Mouse (Mus musculus): Measurements from ENCODE around the gene Exoc6b.

Exoc6b gene

GRCm38 (mm10) chr6:84584783-84585685 is 484.3 kb downstream of the Exoc6b start:
- DNase-seq (ENCODE audit: low read depth) = no peak

DNA sequence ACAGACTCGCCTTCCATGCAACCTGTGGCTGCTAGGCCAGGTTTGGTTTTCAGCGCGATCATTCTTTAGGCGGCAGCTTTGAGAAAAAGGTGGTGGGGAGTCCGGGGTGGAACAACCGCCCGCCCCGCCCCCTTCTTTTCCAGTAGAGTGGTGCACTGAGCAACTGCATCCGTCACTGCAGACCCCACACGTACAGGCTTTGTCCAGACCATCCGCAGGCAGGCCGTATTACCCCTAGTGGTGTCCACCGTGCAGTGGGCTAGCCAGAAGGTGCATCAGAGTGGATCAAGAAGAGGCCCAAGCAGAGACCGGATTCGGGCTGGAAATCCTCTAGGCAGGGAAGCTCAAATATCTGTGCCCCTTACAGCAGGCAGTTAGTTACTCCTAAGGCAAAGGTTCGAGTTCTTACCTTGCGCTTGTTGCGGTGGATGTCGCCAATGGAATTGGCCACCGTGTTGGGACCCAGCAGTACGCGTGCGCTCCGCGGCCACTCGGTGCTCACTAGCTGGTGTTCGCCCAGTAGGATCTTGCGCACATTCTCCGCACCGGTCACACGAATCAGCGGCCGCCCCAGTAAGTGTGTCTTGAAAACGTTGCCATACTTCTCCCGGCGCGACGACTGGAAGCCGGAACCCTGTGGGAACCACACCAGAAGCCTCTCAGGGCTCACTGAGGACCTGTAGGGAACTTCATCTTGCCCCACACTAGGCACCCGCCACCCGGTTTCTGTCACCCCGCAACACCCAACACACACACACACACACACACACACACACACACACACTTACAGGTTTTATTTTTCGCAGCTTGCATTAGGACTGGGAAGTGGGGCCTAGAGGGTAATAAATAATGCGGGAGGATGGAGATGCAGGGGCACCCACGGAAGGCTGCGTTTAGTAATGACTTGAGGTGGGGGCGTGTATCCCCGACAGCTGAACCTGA is 485.2 kb downstream of the Exoc6b start:
- DNase-seq (ENCODE audit: low read depth) = no peak

GRCm38 (mm10) chr6:84583371-84583770 is 485.9 kb downstream of the Exoc6b start:
- no peak for DNase-seq (ENCODE audit: low read depth)

DNA sequence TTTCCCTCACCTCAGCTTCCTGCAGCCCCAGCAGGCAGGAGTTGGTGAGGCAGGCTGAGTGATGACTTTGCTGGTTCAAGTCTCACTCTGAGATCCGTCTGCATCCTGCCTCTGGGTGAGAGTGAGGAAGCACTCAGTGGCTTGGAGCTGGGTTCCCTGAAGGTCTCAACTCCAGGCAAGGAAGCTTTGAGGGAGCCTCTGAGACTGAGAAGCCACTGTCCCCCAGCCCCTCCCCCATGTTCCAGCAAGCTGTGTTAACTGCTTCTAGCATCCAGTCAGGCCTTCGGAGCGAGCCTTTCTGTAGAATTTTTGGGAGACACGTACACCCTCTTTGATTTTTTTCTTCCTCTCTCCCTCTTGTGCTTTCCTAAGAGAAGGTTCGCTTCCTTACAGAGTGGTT is 486.5 kb downstream of the Exoc6b start:
- no peak for DNase-seq (ENCODE audit: low read depth)

DNA sequence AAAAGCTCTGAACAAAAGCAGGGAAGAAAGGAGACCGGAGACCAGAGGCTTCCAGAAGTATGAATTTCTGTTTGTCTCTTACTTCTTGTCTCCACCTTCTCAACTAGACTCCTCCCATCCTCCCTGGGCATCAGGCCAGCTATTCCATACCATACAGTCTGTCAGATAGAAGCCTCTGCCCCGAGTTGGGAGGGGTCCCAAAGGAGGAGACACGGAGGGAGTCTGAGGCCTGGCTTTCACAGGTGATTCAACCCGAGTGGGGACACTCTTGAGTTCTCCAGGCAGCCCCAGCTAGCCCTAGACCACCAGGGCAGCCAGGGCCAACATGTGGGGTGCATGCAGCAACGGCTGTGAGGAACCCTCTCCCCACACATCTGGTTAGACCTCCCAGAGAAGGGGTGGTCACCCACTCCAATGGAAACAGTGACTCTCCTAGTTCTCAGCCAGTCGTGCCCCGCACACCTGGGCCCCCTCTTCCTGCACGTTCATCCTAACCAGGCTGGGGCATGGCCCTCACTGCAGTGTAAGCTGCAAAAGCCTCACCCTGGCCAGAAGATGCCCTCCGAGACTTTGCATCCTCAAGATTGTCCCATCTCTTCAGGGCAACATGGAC is 487.4 kb downstream of the Exoc6b start:
- DNase-seq (ENCODE audit: low read depth) = no peak

DNA sequence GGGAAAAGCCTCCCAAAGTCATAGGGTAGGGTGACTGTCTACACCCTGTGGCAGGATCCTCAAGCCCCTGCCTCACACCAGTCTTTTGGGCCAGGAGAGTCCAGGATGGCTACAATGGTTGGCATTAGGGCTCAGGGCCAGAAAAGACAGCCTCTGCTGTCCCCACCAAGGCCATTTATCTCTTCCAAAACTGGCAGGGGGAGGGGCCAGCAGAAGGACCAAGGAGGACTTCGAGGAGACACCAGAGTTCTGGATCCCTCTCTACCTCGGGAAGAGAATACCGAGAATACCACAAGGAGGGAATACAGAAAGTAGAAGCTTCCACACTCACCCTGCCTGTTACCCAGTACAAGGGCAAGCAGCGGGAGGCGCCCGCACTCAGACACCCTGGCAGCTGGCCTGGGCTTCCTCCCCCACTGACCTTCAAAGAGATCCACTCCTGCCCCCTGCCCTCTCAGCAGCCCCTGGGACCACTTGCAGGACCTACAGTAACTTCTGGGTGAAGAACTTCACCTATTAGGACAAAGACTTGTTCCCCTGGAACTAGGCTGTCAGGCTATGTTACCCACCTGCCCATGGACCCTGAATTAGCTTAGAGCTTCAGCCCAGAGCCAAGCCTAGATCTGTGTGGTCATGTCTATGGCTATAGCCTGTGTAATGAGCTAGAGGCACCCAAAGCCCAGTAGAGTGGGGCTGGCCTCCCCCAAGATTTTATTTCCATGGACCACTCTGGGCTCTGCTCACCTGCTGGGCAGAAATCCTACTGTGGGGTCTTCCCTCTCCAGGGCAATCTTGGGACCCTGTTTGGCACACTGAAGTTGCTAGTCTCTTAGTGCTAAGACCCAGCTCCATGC is 488.1 kb downstream of the Exoc6b start:
- DNase-seq (ENCODE audit: low read depth) = no peak

- DNase-seq (ENCODE audit: low read depth) = no peak
Measured at GRCm38 (mm10) chr6:84579508-84579907, 489.8 kb downstream of the Exoc6b start.

GRCm38 (mm10) chr6:84578928-84579327 is 490.4 kb downstream of the Exoc6b start:
- DNase-seq (ENCODE audit: low read depth) = no peak

- no peak for DNase-seq (ENCODE audit: low read depth)
Measured at GRCm38 (mm10) chr6:84577898-84578297, 491.4 kb downstream of the Exoc6b start.

DNA sequence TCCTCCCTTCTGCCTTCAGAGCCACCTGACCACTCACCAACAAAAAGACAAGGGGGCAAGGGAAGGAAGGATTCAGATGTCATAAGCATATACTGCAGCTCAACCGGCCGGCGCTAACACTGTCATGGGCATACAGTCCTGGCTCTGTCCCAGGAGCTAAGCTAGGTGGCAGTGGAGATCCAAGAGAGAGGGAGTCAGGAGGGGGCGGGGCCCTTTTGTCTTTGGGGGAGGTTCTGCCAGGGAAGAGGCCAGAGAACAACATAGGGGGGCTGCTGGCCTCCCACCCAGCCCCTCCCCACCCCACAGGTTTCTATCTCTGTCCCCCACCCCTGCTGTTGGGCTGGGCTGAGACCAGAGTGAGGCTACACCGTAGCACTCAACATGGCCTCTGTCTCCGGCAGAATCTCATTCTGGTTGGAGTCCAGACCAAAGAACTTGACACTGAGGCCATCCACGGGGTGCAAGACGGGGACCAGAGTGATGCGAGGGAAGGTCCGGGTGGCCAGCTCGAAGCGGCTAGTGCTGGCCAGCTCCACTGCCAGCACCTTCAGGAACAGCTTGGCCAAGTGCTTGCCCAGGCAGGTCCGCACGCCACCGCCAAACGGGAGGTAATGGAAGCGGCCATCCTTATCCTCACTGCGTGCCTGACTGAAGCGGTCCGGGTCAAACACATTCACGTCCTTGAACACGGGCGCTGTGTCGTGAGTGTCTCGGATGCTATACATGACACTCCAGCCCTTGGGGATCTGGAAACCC is 495.2 kb downstream of the Exoc6b start:
- DNase-seq (ENCODE audit: low read depth) = no peak

GRCm38 (mm10) chr6:84570039-84570438 is 499.3 kb downstream of the Exoc6b start:
- no peak for DNase-seq (ENCODE audit: low read depth)

DNA sequence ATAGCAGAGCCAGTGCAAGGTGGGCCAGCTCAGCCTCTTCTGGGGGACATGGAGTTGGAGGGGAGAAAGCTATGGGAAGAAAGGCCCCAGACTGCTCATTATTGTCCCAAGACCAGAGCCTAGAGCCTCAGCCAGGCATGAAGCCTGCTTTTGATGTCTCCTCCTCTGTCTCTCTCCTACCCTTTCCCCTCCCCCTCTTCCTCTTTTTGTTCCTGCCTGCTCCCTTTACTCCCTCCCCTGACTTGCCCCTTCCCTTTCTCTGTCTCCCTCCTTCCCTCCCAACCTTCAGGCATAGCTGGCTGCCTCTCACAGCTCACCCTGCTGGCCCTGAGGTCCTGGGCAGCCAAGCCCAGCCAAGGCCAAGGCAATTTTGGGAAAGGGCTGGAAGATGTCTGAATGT is 499.7 kb downstream of the Exoc6b start:
- DNase-seq (ENCODE audit: low read depth) = no peak

- DNase-seq (ENCODE audit: low read depth) = no peak
Measured at GRCm38 (mm10) chr6:84568880-84569279, 500.4 kb downstream of the Exoc6b start.
